Mouse (Mus musculus): ENCODE data around the gene Lrguk.

DNA sequence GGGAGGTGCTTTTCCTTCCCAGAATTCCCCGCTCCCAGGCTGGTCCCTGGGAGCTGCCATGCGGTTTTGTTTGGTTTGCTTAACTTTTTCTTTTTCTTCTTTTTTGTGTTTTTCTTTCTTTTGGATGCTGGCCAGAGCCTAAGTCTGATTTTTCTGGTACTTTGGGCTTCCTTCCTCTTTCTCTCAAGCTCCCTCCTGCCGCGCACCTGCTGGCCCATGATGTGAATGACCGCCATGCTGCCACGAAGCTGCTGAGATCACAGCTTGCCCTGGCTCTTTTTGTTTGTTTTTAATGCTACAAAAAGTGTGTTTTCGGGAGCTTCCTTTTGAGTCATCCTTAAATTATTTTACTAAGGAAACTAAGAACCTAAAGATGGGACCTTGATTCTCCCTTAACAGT lies 28.6 kb upstream of the Lrguk start:
- TF ChIP-seq CTCF (IDR thresholded peaks at IDR 0.05; ENCODE audit: low read depth), result no peak
- TF ChIP-seq EP300 (IDR thresholded peaks at IDR 0.05; ENCODE audit: low read depth), result no peak
